Mouse (Mus musculus) small intestine, adult 2 months (tissue): ENCODE data around the gene Cox4i1.

Source experiments
- CTCF ChIP-seq: fragments of 200-500 bp; IDR thresholded peaks from 2 replicates; pipeline ENCODE4 v1.5.1; 2012; ENCODE audit warnings: low read depth, mild to moderate bottlenecking, control low read depth, inconsistent platforms, low read length, moderate library complexity, mixed read lengths; ENCODE audit not compliant: insufficient replicate concordance, insufficient read length; ENCODE audit errors: extremely low read depth
- POLR2A ChIP-seq: fragments of 200-500 bp; IDR thresholded peaks from 2 replicates; pipeline ENCODE4 v1.6.1; 2012; ENCODE audit warnings: low read depth, mild to moderate bottlenecking, control low read depth, inconsistent platforms, low read length, moderate library complexity

DNA sequence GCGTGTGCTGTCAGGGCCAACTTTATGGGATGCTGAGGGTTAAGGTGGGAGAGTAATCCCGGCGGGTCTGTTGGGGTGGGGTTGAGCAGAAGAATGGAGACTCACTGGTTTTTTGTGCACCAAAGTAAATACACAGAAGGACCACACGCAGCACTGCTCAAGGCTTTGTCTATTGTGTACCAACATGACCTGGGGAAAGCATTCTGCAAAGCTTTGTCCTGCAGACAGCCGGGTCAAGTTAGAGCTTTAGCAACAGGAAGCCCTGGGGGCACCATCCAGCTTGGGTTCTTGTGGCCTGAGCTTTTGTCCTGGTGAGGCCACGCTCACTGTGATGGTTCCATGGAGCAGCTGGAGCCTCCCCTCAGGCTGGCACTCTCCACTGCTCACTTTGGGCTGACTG lies 3.8 kb downstream of the Cox4i1 start:
- TF ChIP-seq POLR2A (no peak), CTCF (no peak)
